Mouse (Mus musculus) cerebellum, adult 9-10 months (tissue): ENCODE results near the gene Emilin1.
A peak's percentile ranks its signal among the peaks of the same experiment; 100 is the strongest.

Experiments used
- DNase-seq: peaks from one replicate; pipeline ENCODE4 v3.0.0; 2022

Gene Emilin1

DNA sequence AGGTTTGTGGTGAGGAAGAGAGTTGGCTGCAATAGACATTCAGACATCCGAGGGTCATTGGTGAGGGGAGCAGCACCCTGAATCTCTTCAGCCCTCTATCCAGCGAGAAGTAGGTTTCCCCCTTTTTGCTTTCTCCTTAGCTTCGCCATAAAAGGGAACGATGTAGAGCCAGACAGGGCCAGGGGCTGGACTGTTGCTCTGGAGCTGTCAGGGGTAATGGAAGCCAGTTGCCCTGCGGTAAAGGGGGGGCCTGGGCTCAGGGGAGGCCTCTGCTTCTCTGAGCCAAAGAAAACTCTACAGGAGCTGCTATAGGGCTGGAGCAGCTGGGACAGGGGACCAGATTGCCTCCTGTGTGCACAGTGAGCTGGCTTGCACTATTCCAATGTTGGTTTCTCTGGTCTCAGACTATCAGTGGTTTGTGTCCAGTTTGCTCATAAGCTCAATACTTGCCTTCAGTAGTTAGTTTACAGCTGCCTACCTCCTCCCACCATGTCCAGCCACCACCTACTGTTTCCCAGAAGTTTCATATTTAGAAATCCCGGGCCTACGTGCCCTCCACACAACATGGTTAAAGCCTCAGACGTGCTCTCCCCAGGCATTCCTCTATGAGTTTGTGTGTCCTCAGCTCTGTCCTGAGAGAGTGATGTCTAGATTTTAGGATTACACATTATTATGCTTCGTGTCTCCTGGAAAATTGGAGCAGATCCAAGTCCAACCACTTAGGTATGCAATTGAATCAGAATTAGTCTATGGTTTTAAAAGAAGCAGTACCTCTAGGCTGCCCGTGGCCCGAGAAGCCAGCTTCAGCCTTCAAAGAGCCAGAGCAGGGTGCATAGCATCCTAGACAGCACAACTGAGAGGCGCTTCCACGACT is 4.5 kb upstream of the Emilin1 start:
- DNase-seq = no peak

DNA sequence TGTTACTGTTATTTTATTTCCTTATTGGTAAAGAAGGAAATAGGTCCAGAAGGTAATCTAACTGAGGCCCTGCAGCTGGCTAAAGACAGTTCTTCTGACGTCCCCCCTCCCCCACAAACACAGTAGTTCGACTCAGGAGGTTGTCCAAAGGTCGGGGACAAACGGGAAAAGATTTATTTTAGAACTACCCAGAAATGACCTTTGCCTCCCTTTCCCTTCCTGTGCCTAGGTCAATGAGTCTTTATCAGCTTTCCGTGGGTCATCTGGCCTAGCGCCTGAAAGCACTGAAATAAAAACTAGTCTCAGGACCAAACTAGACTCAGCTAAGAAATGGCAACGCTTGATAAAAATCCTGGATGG is 3.9 kb upstream of the Emilin1 start:
- no peak for DNase-seq

DNA sequence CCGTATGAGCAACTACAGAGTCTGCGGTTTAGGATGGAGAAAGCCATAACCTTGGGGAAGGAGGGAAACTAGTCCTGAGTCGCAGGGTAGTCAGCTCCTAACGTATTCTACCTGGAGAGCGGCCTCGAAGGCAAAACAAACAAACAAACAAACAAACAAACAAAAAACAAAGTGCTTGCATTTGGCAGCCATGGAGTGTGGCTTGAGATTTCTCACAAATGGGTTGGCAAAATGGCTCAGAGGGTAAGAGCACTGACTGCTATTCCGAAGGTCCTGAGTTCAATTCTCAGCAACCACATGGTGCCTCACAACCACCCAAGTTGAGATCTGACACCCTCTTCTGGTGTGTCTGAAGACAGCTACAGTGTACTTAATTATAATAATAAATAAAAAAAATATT is 3.3 kb upstream of the Emilin1 start:
- DNase-seq = no peak

DNA sequence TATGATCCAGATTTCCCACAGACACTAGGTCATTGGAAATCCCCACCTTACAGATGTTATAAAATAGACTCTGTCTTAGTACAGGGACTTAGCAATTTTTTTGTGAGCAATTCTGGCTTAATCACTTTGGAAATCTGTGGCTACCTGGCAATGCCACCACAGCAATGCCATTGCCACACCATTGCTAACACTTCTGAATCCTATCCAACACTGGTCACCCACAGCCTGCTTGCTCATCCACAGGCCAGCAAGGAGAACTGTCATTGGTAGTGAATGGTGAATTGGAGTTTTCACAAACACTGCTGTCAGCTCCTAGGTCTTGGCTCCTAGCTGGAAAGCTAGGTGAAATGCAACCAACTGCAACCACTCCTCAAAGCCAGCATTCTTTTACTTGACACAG is 2.7 kb upstream of the Emilin1 start:
- no peak for DNase-seq

DNA sequence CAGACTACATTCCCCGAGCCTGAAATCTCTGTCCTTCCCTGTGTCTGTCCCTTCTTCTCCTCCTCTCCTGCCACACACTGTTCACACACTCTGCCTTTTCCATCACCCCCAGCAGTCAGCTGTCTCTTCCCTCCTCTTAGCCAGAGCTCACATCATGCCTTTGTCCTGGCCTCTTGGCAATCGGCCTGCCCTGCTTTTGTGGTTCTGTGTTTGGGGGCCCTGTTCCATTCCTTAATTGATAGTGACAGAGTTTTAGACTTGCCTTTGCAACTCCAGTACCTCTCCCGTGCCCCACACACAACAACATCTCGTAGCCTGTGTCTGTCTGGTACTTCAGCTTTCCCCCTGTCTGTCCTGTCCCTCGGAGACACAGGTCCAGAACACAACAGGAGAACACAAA is 1.0 kb upstream of the Emilin1 start:
- no peak for DNase-seq

DNA sequence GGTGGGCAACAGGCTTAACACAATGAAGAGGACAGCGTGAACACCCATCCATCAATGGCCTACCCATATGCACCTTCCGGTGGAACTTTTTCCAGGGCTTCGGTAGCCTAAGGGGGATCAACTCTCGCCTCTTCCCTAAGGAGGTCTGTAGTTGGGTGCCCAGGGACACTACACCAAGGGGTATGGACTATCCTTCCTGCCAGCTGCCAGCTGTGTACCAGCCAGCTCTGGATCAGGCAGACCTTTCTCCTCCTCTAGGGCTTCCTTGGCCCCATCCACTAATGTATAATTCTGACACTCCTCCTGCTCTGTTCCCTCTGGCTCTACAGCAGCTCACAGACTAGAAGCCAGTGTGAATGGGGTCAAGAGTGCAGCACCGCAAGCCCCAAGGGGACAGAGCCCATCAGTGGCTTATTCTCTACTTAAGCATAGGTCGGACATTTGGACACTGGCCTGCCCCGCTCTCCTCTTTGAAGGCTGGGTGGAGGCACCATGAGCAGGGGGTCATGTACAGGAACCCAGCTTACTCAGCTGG is 966 bp downstream of the Emilin1 start:
- no peak for DNase-seq

DNA sequence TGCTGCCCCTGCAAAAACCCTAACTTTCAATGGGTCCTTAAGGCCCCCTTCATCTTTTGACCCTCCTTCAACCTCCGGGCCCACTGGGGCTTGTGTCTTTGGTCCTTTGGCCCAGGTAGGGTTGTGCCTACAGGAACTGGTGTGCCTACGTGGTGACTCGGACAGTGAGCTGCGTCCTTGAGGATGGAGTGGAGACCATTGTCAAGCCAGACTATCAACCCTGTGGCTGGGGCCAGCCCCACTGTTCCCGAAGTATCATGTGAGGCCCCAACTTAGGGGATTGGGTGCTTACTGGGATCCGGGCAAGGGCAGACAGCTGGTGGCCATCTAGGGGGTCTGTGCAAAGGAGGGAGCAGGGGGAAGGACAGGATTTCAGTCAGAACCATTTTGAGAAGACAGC is 1.6 kb downstream of the Emilin1 start:
- no peak for DNase-seq

DNA sequence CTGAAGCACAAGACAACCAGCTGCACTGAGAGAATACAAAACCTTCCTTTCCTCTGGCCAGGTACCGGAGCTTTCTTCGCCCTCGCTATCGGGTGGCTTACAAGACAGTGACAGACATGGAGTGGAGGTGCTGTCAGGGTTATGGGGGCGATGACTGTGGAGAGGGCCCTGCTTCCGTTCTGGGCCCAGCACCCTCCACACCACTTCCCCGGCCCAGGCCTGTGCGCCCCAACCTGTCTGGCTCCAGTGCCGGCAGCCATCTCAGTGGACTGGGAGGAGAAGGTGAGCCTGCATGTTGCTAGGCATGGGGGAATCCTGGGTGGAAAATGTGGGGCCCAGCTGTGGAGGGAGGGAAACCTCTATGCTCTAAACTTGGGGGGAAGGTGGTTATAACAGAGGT is 2.3 kb downstream of the Emilin1 start:
- no peak for DNase-seq

DNA sequence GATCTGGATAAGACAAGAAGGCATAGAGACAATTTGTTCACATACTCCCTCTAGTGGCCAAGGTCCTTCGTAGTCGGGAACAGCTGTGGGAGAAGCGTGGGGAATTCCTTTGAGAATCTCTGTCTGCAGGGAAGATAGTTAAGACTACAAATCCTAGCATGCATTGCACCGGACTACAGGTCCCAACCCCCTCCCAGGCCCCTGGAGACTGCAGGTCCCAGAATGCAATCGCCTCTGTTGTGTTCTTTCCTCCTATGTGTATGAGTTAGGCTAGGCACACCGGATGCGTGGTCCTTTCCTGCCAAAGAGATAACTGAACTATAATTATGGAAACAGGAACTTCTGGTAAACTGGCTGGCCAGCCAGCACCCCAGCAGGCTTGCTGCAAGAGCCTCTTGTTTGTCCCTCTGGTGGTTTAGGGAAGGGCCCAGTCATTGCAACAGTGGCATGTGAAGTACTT is 2.8 kb downstream of the Emilin1 start:
- DNase-seq = peak; percentile 95

DNA sequence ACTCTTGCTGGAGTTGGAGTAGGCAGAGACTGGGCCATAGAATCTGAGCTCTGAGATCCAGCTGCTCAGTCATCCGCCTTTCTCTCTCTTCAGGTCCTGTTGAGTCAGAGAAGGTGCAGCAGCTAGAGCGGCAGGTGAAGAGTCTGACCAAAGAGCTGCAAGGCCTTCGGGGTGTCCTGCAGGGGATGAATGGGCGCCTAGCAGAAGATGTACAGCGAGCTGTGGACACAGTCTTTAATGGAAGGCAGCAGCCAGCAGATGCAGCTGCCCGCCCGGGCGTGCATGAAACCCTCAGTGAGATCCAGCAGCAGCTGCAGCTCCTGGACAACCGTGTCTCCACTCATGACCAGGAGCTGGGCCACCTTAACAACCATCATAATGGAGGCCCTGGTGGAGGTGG is 3.6 kb downstream of the Emilin1 start:
- peak; percentile 44 for DNase-seq

DNA sequence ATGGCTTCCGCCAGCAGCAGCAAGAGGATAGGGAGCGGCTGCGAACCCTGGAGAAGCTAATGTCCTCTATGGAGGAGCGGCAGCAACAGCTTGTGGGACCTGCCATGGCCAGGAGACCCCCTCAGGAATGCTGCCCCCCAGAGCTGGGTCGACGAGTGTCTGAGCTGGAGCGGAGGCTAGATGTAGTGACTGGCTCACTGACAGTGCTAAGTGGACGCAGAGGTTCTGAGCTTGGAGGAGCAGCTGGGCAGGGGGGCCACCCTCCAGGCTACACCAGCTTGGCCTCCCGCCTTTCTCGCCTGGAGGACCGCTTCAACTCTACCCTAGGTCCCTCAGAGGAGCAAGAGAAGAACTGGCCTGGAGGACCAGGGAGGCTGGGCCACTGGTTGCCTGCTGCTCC is 4.1 kb downstream of the Emilin1 start:
- DNase-seq = peak; percentile 43

DNA sequence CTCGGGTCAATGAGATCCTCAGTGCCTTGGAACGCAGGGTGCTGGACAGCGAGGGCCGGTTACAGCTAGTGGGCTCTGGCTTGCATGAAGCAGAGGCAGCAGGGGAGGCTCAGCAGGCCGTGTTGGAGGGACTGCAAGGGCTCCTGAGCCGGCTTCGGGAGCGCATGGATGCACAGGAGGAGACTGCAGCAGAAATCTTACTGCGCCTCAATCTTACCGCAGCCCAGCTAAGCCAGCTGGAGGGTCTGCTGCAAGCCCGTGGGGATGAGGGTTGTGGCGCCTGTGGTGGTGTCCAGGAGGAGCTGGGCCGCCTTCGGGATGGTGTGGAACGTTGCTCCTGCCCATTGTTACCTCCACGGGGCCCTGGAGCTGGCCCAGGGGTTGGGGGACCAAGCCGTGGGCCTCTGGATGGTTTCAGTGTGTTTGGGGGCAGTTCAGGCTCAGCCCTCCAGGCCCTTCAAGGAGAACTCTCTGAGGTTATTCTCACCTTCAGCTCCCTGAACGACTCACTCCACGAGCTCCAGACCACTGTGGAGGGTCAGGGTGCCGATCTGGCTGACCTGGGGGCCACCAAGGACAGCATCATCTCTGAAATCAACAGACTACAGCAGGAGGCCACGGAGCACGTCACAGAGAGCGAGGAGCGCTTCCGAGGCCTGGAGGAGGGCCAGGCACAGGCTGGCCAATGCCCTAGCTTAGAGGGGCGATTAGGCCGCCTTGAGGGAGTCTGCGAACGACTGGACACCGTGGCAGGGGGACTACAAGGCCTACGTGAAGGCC is 4.9 kb downstream of the Emilin1 start:
- no peak for DNase-seq

DNA sequence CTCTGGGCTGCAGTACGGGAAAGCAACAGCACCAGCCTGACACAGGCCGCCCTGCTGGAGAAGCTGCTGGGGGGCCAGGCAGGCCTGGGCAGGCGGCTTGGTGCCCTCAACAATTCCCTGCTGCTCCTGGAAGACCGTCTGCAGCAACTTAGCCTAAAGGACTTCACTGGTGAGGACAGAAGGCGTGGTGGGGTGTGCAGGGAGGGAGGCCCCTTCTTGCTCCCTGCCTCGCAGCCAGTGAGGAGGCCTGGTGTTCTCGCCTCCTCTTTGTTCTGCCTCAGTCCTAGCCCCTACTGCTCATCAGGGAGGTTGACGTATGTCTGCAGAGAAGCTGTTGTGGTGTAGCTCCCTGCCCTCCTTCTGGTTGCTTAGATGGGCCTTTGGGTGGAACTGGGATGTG is 5.5 kb downstream of the Emilin1 start:
- DNase-seq = peak; percentile 31

DNA sequence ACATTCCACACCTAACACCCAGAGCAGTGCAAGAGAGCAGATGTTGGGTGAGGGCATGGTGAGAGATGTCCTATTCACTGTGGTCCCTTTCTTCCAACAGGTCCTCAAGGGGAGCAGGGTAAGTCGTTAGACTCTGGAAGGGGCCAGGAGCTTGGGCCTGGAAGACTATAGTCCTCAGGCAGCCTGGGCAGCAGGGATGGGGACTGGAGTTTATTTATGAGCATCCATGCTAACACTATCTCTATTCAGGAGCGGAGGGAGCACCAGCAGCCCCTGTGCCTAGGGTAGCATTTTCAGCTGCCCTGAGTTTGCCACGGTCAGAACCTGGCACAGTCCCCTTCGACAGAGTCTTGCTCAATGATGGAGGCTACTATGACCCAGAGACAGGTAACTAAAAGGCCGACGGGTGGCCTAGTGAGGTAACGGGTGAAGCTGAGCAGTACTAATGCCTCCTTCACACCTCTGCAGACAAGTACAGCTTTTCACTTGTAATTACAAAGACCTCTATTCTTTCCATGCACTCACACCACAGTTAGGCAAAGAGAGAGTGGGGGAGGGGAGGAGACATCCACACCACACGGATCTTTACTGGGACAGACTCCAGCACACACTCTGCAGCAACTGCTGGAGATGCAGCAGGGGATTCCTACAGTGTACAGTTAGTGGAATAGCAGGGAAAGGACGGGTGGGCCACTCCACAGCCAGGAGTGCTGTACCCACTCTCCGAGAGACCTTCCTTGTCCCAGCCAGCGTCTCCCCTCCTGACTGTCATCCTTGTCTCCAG is 6.8 kb downstream of the Emilin1 start:
- no peak for DNase-seq

DNA sequence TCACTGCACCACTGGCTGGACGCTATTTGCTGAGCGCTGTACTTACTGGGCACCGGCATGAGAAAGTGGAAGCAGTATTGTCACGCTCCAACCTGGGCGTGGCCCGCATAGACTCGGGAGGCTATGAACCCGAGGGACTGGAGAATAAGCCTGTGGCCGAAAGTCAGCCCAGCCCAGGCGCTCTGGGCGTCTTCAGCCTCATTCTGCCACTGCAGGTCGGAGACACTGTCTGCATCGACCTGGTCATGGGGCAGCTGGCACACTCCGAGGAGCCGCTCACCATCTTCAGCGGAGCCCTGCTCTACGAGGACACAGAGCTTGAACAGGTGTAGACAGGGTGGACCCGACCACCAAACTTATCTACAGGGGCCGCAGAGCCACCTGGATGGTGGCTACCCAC is 7.4 kb downstream of the Emilin1 start:
- no peak for DNase-seq

DNA sequence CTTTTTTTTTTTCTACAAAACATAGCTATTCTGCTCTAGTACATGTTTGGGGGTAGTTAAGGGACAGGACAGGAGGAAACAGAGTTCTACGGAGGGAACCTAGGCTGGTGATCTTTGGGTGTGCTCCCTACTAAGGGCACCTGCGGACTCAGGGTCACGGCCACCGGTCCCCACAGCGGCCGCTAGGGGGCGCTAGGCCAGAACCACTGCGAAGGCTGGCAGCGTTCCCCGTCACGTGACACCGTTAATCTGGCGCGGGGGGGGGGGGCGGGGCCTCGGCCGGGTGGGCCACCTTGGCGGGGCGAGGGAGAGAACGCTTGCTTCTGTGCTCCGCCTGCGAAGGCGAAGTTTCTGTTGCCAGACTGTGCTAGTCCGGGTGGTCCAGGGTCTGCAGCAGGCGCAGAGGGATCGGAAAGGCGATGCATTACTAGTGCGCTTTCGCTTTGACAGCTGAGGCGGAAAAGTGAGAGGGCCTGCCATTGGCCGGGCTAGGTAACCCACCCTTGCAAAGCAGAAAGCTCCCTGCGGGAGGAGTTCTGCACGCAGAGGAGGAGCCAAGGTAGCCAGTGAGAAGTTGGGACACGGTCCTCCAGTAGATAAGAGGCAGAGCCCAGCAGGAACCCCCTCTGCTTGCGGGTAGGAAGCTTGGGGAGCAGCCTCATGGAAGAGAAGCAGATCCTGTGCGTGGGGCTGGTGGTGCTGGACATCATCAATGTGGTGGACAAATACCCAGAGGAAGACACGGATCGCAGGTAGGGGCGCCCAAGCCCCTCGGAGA is 8.2 kb downstream of the Emilin1 start, which contains the start of gene Khk:
Khk (plus strand) TSS at position 176 of the 778 bp plus-strand sequence.
- DNase-seq = peak; percentile 94

DNA sequence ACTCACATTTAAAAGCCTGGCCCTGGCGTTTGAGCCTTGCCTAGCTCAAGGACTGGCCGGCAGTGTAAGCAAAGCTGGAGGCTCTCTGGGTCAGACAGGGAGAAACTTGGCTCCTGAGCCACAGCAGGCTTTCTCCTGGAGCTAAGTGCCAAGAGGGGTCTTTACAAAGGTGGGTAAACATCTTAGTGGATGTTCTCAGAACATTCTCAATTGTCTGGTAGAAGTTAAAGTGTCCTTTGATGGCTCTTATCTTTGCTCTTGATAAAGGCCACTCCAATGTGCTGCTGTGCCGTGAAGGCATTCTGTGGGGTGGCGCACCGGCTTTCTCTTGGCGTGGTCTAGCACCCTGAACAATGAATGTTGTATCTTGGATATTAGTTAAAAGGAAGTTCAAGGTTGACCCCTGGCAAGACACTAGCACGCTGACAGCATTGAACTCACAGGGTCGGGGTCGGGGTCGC is 9.4 kb downstream of the Emilin1 start:
- DNase-seq = no peak

DNA sequence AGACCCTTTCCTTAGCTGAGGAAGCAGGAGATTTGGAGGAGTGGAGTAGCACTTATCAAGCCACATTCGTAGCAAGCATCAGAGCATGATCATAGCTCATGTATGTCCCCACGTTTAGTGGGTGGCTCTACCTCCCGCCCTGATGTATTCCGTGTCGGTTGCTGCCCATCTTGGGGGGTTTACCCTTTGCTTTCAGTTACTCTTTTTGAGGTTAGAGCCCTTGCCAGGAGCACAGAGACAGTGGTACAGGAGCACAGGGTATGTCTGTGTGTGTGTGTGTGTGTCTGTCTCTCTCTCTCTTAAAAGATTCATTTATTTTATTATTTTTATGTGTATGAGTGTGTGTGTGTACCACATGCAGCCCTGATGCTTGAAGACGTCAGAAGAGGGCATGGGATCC is 9.9 kb downstream of the Emilin1 start:
- DNase-seq = no peak

DNA sequence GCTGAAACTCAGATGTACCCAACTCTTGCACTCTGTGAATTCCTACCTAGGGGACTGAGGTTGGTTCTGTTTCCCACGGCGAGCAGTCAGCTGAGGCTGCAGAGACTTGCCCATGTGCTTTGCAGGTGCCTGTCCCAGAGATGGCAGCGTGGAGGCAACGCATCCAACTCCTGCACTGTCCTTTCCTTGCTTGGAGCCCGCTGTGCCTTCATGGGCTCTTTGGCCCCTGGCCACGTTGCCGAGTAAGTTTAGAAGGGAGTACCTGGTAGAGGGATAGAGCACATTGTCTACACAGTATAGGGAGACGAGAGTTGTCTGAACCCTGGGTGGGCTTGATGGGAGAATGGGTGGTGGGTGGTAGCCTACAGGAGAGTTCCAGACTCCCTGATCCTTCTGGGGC is 11.4 kb downstream of the Emilin1 start:
- peak; percentile 16 for DNase-seq

DNA sequence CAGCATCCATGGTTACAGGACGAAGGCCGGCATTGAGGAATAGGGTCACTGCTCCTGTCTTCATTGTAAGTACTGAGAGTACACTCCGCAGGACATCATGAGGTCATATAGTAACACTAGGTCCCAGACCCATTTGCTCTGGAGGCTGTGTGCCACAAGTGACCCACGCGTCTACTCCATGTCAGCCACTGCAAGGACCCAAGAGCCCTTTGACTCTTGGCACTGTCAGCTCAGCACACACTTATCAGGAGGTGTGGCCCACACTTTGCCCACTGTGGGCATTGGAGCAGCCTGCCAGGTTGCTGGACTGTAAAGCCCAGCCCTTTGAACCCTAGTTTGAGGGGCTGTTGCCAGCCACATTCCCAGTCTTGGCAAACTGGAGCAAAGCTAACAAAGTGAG is 12.0 kb downstream of the Emilin1 start:
- DNase-seq = peak; percentile 17

DNA sequence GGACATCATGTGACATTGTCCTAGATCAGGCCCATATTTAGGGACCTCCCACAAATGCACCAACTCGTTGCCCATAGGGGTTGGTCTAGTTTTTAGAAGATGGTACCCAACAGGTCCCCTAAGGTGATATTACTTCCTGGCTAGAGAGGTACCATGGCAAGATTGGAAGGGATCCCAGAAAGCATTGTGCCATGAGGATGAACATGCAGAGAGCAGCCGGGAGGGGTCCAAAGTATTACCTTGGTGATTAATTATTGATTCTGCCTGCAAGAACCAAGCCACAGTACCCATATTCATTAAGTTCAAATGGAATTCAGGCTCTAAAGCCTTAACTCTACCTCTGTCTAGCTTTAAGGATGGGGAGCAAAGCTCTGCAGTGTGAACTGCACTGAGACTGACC is 12.9 kb downstream of the Emilin1 start:
- peak; percentile 22 for DNase-seq

DNA sequence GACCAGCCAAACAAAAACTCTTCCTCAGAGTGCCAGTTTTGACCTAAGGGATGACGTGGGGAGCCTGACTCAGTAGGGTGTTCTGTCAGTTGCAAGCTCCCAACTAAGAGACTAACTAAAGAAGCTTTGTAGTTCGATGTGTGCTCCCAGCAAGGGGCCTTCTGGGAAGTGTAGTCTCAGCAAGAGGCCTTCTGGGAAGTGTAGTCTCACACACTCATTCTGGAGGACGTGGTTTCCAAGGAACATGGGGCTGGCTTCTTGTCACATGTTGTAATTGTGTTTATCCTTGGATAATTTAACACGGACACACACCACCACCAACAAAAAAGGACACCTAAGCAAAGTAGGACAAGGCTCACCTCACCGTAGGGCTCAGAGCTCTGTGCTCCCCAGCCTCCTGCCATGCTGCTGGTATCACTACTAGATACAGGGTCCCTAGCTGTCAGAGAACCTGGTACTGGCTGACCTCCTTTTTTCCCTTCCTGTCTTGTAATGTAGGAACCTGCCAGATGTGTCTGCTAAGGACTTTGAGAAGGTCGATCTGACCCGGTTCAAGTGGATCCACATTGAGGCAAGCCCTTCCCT is 14.8 kb downstream of the Emilin1 start:
- peak; percentile 61 for DNase-seq
